Mouse (Mus musculus) cerebellum, adult 2 months (tissue): ENCODE measurements around the gene Gm20916. TPM values are rescaled to one million over a fixed set of nuclear protein-coding genes. Genes with fewer than 3 reads are reported as not detected.
"Not testable (repeated sequence)": the region's sequence is repeated elsewhere in the genome, so short reads cannot be mapped to it uniquely, and the experiment has no call there.

Experiments
- DNase-seq, 2 experiments: peaks; one replicate each; pipeline ENCODE4 v3.0.0; 2021
- H3K27ac ChIP-seq: fragments of 200-500 bp; 2 replicates; pipeline ENCODE4 v1.5.1; 2012; ENCODE audit warnings: low read length, control low read depth, inconsistent platforms; ENCODE audit not compliant: insufficient read depth
- H3K27me3 ChIP-seq: fragments of 200-500 bp; 2 replicates; pipeline ENCODE4 v1.6.1; 2012; ENCODE audit warnings: inconsistent platforms, mild to moderate bottlenecking, low read length, moderate library complexity; ENCODE audit not compliant: control insufficient read depth, insufficient read depth
- H3K4me1 ChIP-seq: fragments of 200-500 bp; 2 replicates; pipeline ENCODE4 v1.6.1; 2011; ENCODE audit warnings: low read length; ENCODE audit not compliant: control insufficient read depth, insufficient read depth
- H3K4me3 ChIP-seq: fragments of 200-500 bp; replicated peaks from 2 replicates; pipeline ENCODE3; 2011; ENCODE audit warnings: mild to moderate bottlenecking, low read depth, low read length, control low read depth; ENCODE audit not compliant: insufficient read depth
- WGBS: fragments of 180-500 bp; shearing (Covaris S2); methylation state at CpG from one replicate; pipeline ENCODE4 v1.1.7; 2018; 5-methylcytosine and 5-hydroxymethylcytosine counted together
- polyA plus RNA-seq: library from polyadenylated mRNA; depleted of rRNA; stranded (reverse); fragments of >200 nt; gene quantifications from 2 replicates; pipeline ENCODE4 v1.2.3, GENCODE M21; 2012; rRNA removed

Gm20916 gene
- polyA plus RNA-seq = not detected in 2 replicates

- H3K27me3 ChIP-seq, H3K27ac ChIP-seq, H3K4me3 ChIP-seq, H3K4me1 ChIP-seq, DNase-seq: not testable (repeated sequence)
- whole genome bisulfite sequencing = no CpG with 5 or more reads among the region's 6 CpGs
Measured at GRCm38 (mm10) chrY:79319265-79319664, at the start of gene Gm20916. Gm20916 (plus strand) TSS chrY:79319565.

Other genes with a start within 250 kb of the Gm20916 start
- gene Gm20917, start 168.4 kb upstream of the Gm20916 start, polyA plus RNA-seq = not detected in 2 replicates